Mouse (Mus musculus): ENCODE data around the gene Coq8b.
A peak's percentile ranks its signal among the peaks of the same experiment; 100 is the strongest.

Coq8b gene

GRCm38 (mm10) chr7:27232781-27233281, at the start of gene Coq8b:
TSS of gene Coq8b (plus strand) at chr7:27233023.
- DNase-seq (ENCODE audit: low spot score in 2 of 2), result peak; percentile 95 to 96

GRCm38 (mm10) chr7:27184964-27185363, 47.9 kb upstream of the Coq8b start:
- no peak for DNase-seq (ENCODE audit: low spot score in 2 of 2)

- no peak for DNase-seq (ENCODE audit: low spot score in 2 of 2)
Observed at GRCm38 (mm10) chr7:27185986-27186385, 46.8 kb upstream of the Coq8b start.

GRCm38 (mm10) chr7:27189271-27189931, 43.4 kb upstream of the Coq8b start:
- DNase-seq (ENCODE audit: low spot score in 2 of 2), result no peak

DNA sequence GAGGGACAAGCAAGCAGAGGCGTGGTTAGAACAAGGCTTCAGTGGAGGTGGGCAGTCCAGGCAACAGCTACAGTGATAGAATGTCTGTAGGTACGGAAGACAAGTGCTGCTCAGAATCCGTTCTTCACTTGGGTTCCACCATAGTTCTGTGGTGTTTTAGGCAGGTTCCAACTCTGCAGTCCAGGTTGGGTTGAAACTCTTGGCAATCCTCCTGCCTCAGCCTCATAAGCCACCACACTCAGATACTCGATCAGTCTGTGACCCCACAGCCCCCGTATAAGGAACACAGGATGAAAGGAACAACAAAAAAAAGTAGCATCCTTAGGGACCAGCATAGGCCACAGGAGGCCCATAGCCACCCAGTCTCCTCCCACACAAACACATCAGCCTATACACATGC, 40.4 kb upstream of the Coq8b start:
- DNase-seq (ENCODE audit: low spot score in 2 of 2), result no peak

- no peak for DNase-seq (ENCODE audit: low spot score in 2 of 2)
Observed at GRCm38 (mm10) chr7:27193731-27194130, 39.1 kb upstream of the Coq8b start.

GRCm38 (mm10) chr7:27195681-27196611, 36.9 kb upstream of the Coq8b start, which contains the start of the genes BC024978 and Snrpa:
TSS of gene BC024978 (plus strand) at chr7:27195781.
TSS of gene Snrpa (minus strand) at chr7:27196271.
- DNase-seq (ENCODE audit: low spot score in 2 of 2), result peak; percentile 99 to 100

GRCm38 (mm10) chr7:27197136-27197535, 35.7 kb upstream of the Coq8b start:
- no peak for DNase-seq (ENCODE audit: low spot score in 2 of 2)

DNA sequence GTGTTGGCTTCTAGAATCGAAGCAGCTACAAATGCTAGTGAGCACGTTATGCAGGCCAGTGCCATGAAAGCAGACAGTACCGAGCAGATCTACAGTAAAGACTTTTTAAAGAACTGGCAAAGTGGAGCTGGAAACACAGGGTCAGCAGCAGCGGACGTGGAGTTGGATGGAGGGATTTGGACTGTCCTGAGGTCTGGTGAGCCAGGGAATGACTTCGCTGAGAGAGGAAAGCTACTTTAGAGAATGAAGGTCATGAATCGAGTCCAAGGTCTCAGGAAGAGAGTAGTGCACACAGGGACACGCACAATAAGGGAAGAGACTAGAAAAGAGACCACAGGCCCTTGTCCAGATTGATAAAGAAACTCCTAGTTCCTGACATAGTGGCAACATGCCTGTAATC, 35.2 kb upstream of the Coq8b start:
- no peak for DNase-seq (ENCODE audit: low spot score in 2 of 2)

DNA sequence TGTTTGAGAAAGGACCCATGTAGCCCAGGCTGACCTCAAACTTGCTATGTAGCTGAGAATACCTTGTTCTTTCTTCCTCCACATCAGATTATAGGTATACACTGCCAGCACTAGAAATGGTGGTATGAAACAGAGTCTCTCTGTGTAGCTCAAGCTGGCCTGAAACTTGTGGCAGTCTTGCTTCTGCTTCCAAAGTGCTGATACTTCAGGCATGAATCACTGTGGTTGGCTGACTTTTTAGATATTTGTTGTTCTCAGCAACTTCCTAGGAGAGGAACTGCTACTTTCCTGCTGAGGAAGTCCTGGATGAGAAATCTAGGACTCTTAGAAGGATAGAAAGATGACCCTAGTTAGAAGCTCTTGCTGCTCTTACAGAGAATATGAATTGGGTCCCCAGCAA, 34.5 kb upstream of the Coq8b start:
- DNase-seq (ENCODE audit: low spot score in 2 of 2), result peak in 1 of 2 experiments; percentile 33

DNA sequence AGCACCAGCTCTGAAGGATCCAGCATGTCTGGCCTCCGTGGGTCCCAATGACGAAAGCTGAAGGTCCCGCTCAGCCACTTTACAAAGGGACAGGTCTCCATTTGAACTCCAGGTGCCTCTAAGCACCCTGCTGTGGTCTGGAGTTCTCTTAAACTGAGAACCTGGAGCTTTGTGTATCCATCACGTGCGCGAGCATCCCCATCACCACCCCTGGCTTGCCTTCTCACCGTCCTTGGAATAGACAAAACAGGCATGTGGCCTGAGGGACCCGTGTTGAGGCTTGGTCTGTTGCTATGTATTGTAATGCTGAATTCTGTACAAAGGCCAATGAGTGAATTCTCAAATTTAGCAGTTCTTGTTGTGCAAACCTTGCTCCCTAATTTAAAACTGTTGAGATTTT, 34.0 kb upstream of the Coq8b start:
- DNase-seq (ENCODE audit: low spot score in 2 of 2), result no peak

DNA sequence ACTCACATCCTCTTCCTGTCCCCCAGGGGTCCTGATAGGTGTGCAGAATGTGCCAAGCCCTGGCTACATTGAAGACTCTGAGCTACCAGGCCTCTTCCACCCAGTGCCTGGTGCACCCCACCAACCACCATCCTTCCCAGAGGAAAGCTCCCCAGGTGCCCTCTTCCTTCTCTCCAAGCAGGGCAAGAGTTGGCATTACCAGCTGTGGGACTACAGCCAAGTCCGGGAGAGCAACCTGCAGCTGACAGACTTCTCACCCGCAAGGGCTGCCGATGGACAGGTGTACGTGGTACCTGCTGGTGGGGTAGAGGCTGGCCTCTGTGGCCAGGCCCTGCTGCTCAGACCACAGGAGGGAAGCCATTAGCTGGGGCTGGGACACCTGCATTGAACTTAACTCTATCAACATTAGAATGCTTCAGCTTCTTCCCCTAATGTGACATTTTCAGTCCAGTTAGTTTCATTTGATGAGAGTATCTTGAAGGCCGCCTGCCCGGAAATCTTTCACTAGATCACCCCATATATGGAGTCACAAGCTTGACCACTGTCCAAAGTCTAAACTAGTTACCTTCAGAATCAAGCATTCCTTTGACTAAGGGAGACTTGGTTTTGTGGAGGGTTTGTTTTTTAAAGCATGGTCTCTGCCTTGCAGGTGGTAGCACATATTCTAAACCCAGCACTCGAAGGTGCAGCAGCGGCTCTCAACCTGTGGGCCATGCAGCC, 28.9 kb upstream of the Coq8b start:
- DNase-seq (ENCODE audit: low spot score in 2 of 2), result no peak

DNA sequence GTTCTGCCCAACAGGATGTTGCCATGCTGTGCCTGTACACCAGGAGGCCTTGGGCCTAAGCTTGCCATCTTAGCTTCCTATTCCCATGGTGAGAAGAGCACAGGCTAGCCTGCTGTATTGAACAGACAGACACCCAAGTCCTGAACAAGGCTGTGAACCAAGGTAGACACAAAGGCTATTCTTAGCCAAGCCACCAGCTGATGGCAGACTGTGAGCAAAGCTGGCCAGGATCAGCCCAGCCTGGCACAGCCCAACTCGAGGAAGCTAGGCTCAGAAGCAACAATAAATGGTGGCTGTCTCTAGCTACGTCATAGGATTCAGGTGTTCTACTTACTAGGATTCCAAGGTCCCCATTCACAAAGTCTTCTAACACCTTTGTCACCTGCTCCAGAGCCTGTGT, 20.2 kb upstream of the Coq8b start:
- DNase-seq (ENCODE audit: low spot score in 2 of 2), result no peak

GRCm38 (mm10) chr7:27218586-27218985, 14.2 kb upstream of the Coq8b start:
- DNase-seq (ENCODE audit: low spot score in 2 of 2), result no peak

- no peak for DNase-seq (ENCODE audit: low spot score in 2 of 2)
Observed at GRCm38 (mm10) chr7:27219937-27220336, 12.9 kb upstream of the Coq8b start.

- DNase-seq (ENCODE audit: low spot score in 2 of 2), result no peak
Observed at GRCm38 (mm10) chr7:27221939-27222338, 10.9 kb upstream of the Coq8b start.

- no peak for DNase-seq (ENCODE audit: low spot score in 2 of 2)
Observed at GRCm38 (mm10) chr7:27222538-27222937, 10.3 kb upstream of the Coq8b start.

DNA sequence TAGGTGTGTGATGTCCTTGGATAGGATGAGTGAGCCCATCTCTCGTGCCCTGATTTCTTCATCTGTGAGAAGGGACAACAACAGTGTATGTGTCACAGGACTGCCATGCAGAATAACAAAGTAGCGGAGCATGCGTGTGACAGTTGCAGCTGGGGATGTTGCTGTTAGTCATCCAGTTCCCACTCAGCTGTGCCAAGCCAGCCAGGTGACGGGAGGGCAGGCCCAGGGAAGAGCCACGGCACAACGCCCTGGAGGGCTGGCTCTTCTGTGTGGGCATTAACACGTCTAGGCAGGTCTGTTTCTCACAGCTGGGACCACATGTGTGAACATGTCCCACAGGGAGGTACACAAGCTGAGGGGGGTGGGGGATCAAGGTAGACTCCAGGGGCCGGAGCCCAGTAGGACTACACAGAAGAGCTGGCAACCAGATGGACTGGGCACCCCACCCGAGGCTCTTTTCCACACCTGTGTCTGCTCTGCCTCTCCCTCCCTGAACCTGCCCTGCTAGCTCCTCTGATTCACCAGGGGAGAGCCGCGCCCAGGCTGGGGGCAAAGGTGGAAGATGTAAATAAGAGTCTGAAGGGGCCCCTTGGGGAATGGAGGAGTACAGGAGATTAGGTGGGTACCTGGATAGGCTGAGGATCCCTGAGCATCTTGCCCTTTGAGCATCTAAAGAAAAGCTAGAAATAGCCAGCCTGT, 7.8 kb upstream of the Coq8b start:
- DNase-seq (ENCODE audit: low spot score in 2 of 2), result peak; percentile 26 to 34

- no peak for DNase-seq (ENCODE audit: low spot score in 2 of 2)
Observed at GRCm38 (mm10) chr7:27227276-27227675, 5.5 kb upstream of the Coq8b start.

DNA sequence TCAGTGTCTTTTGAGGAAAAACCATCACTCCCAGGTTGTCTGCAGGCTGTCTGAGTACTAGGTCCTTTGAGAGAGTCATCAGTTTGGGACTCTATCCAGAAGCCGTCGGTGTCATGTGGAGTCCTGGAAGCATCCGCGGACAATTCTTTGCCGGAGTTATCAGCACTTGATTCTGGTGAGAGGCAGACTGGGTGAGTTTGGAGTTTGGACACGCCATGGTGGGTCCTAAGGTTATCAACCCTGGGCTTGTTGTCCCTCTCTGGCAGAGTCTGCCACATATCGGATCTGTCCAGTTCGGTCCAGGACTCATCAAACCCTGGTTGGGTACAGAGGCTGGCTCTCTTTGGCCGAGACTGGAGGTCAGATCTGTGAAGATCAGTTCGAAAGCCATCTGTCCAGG, 5.1 kb upstream of the Coq8b start:
- DNase-seq (ENCODE audit: low spot score in 2 of 2), result no peak

DNA sequence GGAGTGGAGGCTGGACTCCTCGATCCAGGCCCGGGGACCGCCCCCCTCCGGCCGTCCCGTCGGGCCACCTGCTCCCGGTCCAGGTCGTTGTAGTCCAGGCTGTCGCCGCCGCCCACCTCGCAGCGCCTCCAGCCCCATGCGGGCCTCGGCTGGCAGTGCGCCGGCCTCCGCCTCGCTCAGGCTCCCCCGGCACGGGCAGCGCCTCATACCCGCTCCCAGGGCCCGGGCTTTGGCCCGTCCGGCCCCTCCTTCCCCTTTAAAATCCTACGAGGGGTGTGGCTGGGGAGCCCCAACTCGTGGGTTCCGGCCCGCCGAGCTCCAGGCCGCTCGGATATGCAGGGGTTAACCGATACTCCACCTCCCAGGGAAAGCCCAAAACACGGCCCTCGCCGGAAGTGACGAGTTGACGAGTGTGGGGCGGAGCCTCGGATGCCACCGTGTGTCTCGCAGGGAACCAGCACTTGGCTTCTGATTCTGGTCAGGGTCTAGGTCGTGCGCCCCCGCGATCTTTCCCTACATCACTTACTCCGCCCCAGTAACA, 4.5 kb upstream of the Coq8b start, which contains the start of gene Itpkc:
Itpkc (minus strand) TSS at position 381 of the 541 bp plus-strand sequence.
- peak; percentile 91 to 93 for DNase-seq (ENCODE audit: low spot score in 2 of 2)
